Mouse (Mus musculus) inflammation-experienced regulatory T-cells, adult 16 weeks (primary cell): ENCODE measurements around the gene Pdcd1lg2. TPM values are rescaled to one million over a fixed set of nuclear protein-coding genes. Genes with fewer than 3 reads are reported as not detected.

Experiments
- polyA plus RNA-seq: library from polyadenylated mRNA; unstranded; fragments of 100-300 nt; shearing (Covaris generic); gene quantifications from one replicate; pipeline ENCODE4 v1.2.1, GENCODE M21; 2017

The Pdcd1lg2 gene
- polyA plus RNA-seq: 21.1 TPM

GRCm38 (mm10) chr19:29410619-29411018, at the start of gene Pdcd1lg2:
Gene Pdcd1lg2, plus strand, starts transcription at chr19:29410919.

GRCm38 (mm10) chr19:29366969-29367622, 43.6 kb upstream of the Pdcd1lg2 start, which contains the start of the genes Plgrkt and Cd274:
Gene Plgrkt, minus strand, starts transcription at chr19:29367390.
Gene Cd274, plus strand, starts transcription at chr19:29367455.

Other genes with a start within 250 kb of the Pdcd1lg2 start
- 10.5 TPM for gene Jak2, start 159.1 kb upstream of the Pdcd1lg2 start, polyA plus RNA-seq
- 24.9 TPM for gene Insl6, start 85.6 kb upstream of the Pdcd1lg2 start, polyA plus RNA-seq
- not detected for gene Rln1, start 76.2 kb upstream of the Pdcd1lg2 start, polyA plus RNA-seq
- 299 TPM for gene Plgrkt, start 43.5 kb upstream of the Pdcd1lg2 start, polyA plus RNA-seq
- gene Cd274, start 43.5 kb upstream of the Pdcd1lg2 start, polyA plus RNA-seq: 61.8 TPM
- 1.9 TPM for gene Ric1, start 111.4 kb downstream of the Pdcd1lg2 start, polyA plus RNA-seq
- 17.3 TPM for gene Ermp1, start 237.5 kb downstream of the Pdcd1lg2 start, polyA plus RNA-seq